Mouse (Mus musculus): ENCODE data around the gene Serpinb12. TPM values are rescaled to one million over a fixed set of nuclear protein-coding genes. Genes with fewer than 3 reads are reported as not detected.

Serpinb12 gene
- polyA plus RNA-seq, 1 experiment from 2014 or later, result 0.24 TPM

GRCm38 (mm10) chr1:106983865-106984264 is 49.6 kb downstream of the Serpinb12 start:
- no peaks in the 10 kb centered on the region for H3K4me1 ChIP-seq (ENCODE audit: control insufficient read depth, insufficient read depth, low read length)
- ATAC-seq (ENCODE audit: low read depth), result no peak
- no peaks in the 10 kb centered on the region for H3K36me3 ChIP-seq (ENCODE audit: control insufficient read depth, insufficient read depth, low read length)
- H3K4me3 ChIP-seq (ENCODE audit: low read depth, low read length), result no peak overlapping the region
- H3K9ac ChIP-seq (replicated peaks; ENCODE audit: low read depth, low read length), result no peak overlapping the region
- H3K9me3 ChIP-seq (ENCODE audit: control insufficient read depth, low read length), result no peaks in the 10 kb centered on the region
- H3K27ac ChIP-seq (ENCODE audit: low read depth, low read length), result no peak overlapping the region
- 78% methylated on average over 2 of the region's 2 CpGs for WGBS
- H3K27me3 ChIP-seq (ENCODE audit: control insufficient read depth, insufficient read depth, low read length), result no peaks in the 10 kb centered on the region
- H3K4me2 ChIP-seq (ENCODE audit: low read depth, low read length), result no peak overlapping the region

- Histone ChIP-seq H3K4me1 (ENCODE audit: control insufficient read depth, insufficient read depth, low read length) (no peaks in the 10 kb centered on the region), H3K4me3 (ENCODE audit: low read depth, low read length) (no peak overlapping the region), H3K36me3 (ENCODE audit: control insufficient read depth, insufficient read depth, low read length) (no peaks in the 10 kb centered on the region), H3K9ac (replicated peaks; ENCODE audit: low read depth, low read length) (no peak overlapping the region), H3K4me2 (ENCODE audit: low read depth, low read length) (no peak overlapping the region), H3K27ac (ENCODE audit: low read depth, low read length) (no peak overlapping the region), H3K9me3 (ENCODE audit: control insufficient read depth, low read length) (no peaks in the 10 kb centered on the region), H3K27me3 (ENCODE audit: control insufficient read depth, insufficient read depth, low read length) (no peaks in the 10 kb centered on the region)
- WGBS, result 84% methylated on average over 13 of the region's 13 CpGs
- ATAC-seq (ENCODE audit: low read depth), result no peak
Observed at GRCm38 (mm10) chr1:107000424-107000823, 66.2 kb downstream of the Serpinb12 start.

GRCm38 (mm10) chr1:107001754-107002153 is 67.5 kb downstream of the Serpinb12 start:
- Histone ChIP-seq H3K4me2 (ENCODE audit: low read depth, low read length) (no peak overlapping the region), H3K27ac (ENCODE audit: low read depth, low read length) (no peak overlapping the region), H3K9ac (replicated peaks; ENCODE audit: low read depth, low read length) (no peak overlapping the region), H3K36me3 (ENCODE audit: control insufficient read depth, insufficient read depth, low read length) (no peaks in the 10 kb centered on the region), H3K4me3 (ENCODE audit: low read depth, low read length) (no peak overlapping the region), H3K4me1 (ENCODE audit: control insufficient read depth, insufficient read depth, low read length) (no peaks in the 10 kb centered on the region), H3K9me3 (ENCODE audit: control insufficient read depth, low read length) (no peaks in the 10 kb centered on the region), H3K27me3 (ENCODE audit: control insufficient read depth, insufficient read depth, low read length) (no peaks in the 10 kb centered on the region)
- 83% methylated on average over 2 of the region's 2 CpGs for WGBS
- no peak for ATAC-seq (ENCODE audit: low read depth)

GRCm38 (mm10) chr1:107006316-107006715 is 72.1 kb downstream of the Serpinb12 start:
- Histone ChIP-seq H3K9me3 (ENCODE audit: control insufficient read depth, low read length) (no peaks in the 10 kb centered on the region), H3K4me3 (ENCODE audit: low read depth, low read length) (no peak overlapping the region), H3K36me3 (ENCODE audit: control insufficient read depth, insufficient read depth, low read length) (no peaks in the 10 kb centered on the region), H3K9ac (replicated peaks; ENCODE audit: low read depth, low read length) (no peak overlapping the region), H3K27ac (ENCODE audit: low read depth, low read length) (no peak overlapping the region), H3K4me2 (ENCODE audit: low read depth, low read length) (no peak overlapping the region), H3K27me3 (ENCODE audit: control insufficient read depth, insufficient read depth, low read length) (no peaks in the 10 kb centered on the region), H3K4me1 (ENCODE audit: control insufficient read depth, insufficient read depth, low read length) (no peaks in the 10 kb centered on the region)
- no peak for ATAC-seq (ENCODE audit: low read depth)
- WGBS, result 72% methylated on average over 3 of the region's 3 CpGs

Other genes with a start within 250 kb of the Serpinb12 start
- gene Bcl2, start 220.2 kb upstream of the Serpinb12 start, polyA plus RNA-seq (2014; fragmentation: Nextera tagmentation; extraction: Ambion mirVana), result 14.2 and 14.4 TPM in 2 replicates
- gene Kdsr, start 174.7 kb upstream of the Serpinb12 start, polyA plus RNA-seq (2014; fragmentation: Nextera tagmentation; extraction: Ambion mirVana), result 13.2 and 16.3 TPM in 2 replicates
- gene Vps4b, start 137.7 kb upstream of the Serpinb12 start, polyA plus RNA-seq (2014; fragmentation: Nextera tagmentation; extraction: Ambion mirVana), result 32.8 and 45.9 TPM in 2 replicates
- not detected in 2 replicates for gene Serpinb5, start 73.3 kb upstream of the Serpinb12 start, polyA plus RNA-seq (2014; fragmentation: Nextera tagmentation; extraction: Ambion mirVana)
- gene Serpinb13, start 46.5 kb downstream of the Serpinb12 start, polyA plus RNA-seq (2014; fragmentation: Nextera tagmentation; extraction: Ambion mirVana), result not detected in 2 replicates
- gene Serpinb3a, start 117.9 kb downstream of the Serpinb12 start, polyA plus RNA-seq (2014; fragmentation: Nextera tagmentation; extraction: Ambion mirVana), result not detected in 2 replicates
- not detected in 2 replicates for gene Serpinb3d, start 149.1 kb downstream of the Serpinb12 start, polyA plus RNA-seq (2014; fragmentation: Nextera tagmentation; extraction: Ambion mirVana)

Measured in neural tube, embryonic 14.5 days (tissue).